Mouse (Mus musculus) ES-E14 (cell line): ENCODE data around the gene Disc1. TPM values are rescaled to one million over a fixed set of nuclear protein-coding genes. Genes with fewer than 3 reads are reported as not detected.

Source experiments
- DNase-seq: peaks from one replicate; pipeline ENCODE4 v3.0.0-alpha.2; 2013; ENCODE audit warnings: low read depth, low spot score
- H3K27ac ChIP-seq: 2 replicates; pipeline ENCODE4 v1.5.1; 2012; ENCODE audit warnings: low read depth, mild to moderate bottlenecking, low read length, moderate library complexity, mixed read lengths; ENCODE audit not compliant: poor library complexity, insufficient read depth, severe bottlenecking
- H3K36me3 ChIP-seq: 2 replicates; pipeline ENCODE4 v1.6.1; 2012; ENCODE audit warnings: mild to moderate bottlenecking, low read length, moderate library complexity, mixed read lengths; ENCODE audit not compliant: control insufficient read depth, poor library complexity, insufficient read depth, severe bottlenecking
- H3K4me1 ChIP-seq, 2 experiments: fragments of 150-350 bp in 1 of 2; sonication (generic) in 1 of 2; 2 replicates each; pipeline ENCODE4 v1.6.1; 2012; ENCODE audit warnings: low read length in 2 of 2, mild to moderate bottlenecking in 1 of 2, mixed read lengths in 1 of 2; ENCODE audit not compliant: control insufficient read depth in 2 of 2, insufficient read depth in 2 of 2, poor library complexity in 1 of 2
- H3K4me3 ChIP-seq, 2 experiments: fragments of 150-350 bp in 1 of 2; sonication (generic) in 1 of 2; 2 replicates each; pipeline ENCODE4 v1.5.1; 2012; ENCODE audit warnings: low read length in 2 of 2, low read depth in 1 of 2, mild to moderate bottlenecking in 1 of 2, mixed read lengths in 1 of 2; ENCODE audit not compliant: insufficient read depth in 1 of 2, poor library complexity in 1 of 2, severe bottlenecking in 1 of 2
- H3K9ac ChIP-seq: 2 replicates; pipeline ENCODE4 v1.6.1; 2012; ENCODE audit warnings: low read depth, mild to moderate bottlenecking, low read length, mixed read lengths; ENCODE audit not compliant: poor library complexity, insufficient read depth, severe bottlenecking
- H3K9me3 ChIP-seq: fragments of 150-350 bp; sonication (generic); 2 replicates; pipeline ENCODE4 v1.6.1; 2012; ENCODE audit warnings: low read depth, mild to moderate bottlenecking, low read length; ENCODE audit not compliant: control insufficient read depth, insufficient read depth
- CHD2 ChIP-seq: IDR thresholded peaks from 2 replicates; pipeline ENCODE4 v1.6.1; 2014; ENCODE audit warnings: mild to moderate bottlenecking, low read depth, low read length, inconsistent platforms
- HCFC1 ChIP-seq: IDR thresholded peaks from 2 replicates; pipeline ENCODE4 v1.6.1; 2012; ENCODE audit warnings: low read length, inconsistent platforms, borderline replicate concordance; ENCODE audit not compliant: insufficient read depth
- MAFK ChIP-seq: IDR thresholded peaks from 2 replicates; pipeline ENCODE4 v1.6.1; 2014; ENCODE audit warnings: mild to moderate bottlenecking, low read depth, low read length, inconsistent platforms; ENCODE audit not compliant: insufficient read depth
- ZC3H11A ChIP-seq: IDR thresholded peaks from 2 replicates; pipeline ENCODE4 v1.6.1; 2012; ENCODE audit warnings: low read depth, mild to moderate bottlenecking, inconsistent platforms, low read length, borderline replicate concordance
- ZNF384 ChIP-seq: IDR thresholded peaks from 2 replicates; pipeline ENCODE4 v1.6.1; 2012; ENCODE audit warnings: low read depth, low read length, inconsistent platforms
- in situ Hi-C, 2 experiments: fragments of 600-800 bp; cut with MboI; formaldehyde crosslinking; loops; one replicate each; pipeline ENCODE4 v1.15.1; 2025; ENCODE audit warnings: low sequenced_read_pairs in 2 of 2, inconsistent platforms in 1 of 2; ENCODE audit not compliant: unreplicated experiment in 2 of 2
- total RNA-seq: library from RNA; depleted of rRNA; stranded (reverse); fragments of 300-350 nt; gene quantifications from 2 replicates; pipeline ENCODE4 v1.2.3, GENCODE M21; 2012

The Disc1 gene
- total RNA-seq, 1 experiment: 2.7 TPM

GRCm38 (mm10) chr8:125223031-125223753, 169.2 kb downstream of the Disc1 start:
- Histone ChIP-seq H3K4me3 (no peak overlapping the region), H3K27ac (no peak overlapping the region), H3K9ac (no peak overlapping the region), H3K9me3 (no peaks in the 10 kb centered on the region), H3K4me1 (no peaks in the 10 kb centered on the region), H3K36me3 (no peaks in the 10 kb centered on the region)
- no peak for TF ChIP-seq ZNF384
- no peak for TF ChIP-seq MAFK
- no peak for TF ChIP-seq HCFC1
- TF ChIP-seq CHD2: no peak
- TF ChIP-seq ZC3H11A: no peak
- DNase-seq: no peak
- in situ Hi-C loops: no loop called here

- H3K4me1 ChIP-seq: no peaks in the 10 kb centered on the region
- H3K9me3 ChIP-seq: no peaks in the 10 kb centered on the region
- 0 out of 4 replicates have a peak overlapping the region, but pooled peaks of 1 of the 2 experiments have one; percentile 17 for H3K4me3 ChIP-seq
- H3K9ac ChIP-seq: no peak overlapping the region
- no peak for DNase-seq
- H3K27ac ChIP-seq: no peak overlapping the region
- H3K36me3 ChIP-seq: no peaks in the 10 kb centered on the region
- in situ Hi-C loops: no loop called here
- TF ChIP-seq MAFK (no peak), HCFC1 (no peak), ZNF384 (no peak), ZC3H11A (no peak), CHD2 (no peak)
Measured at GRCm38 (mm10) chr8:125224271-125224699, 170.3 kb downstream of the Disc1 start.

- no peak overlapping the region for H3K27ac ChIP-seq
- no peaks in the 10 kb centered on the region for H3K4me1 ChIP-seq
- H3K9me3 ChIP-seq: no peaks in the 10 kb centered on the region
- no peak overlapping the region for H3K4me3 ChIP-seq
- TF ChIP-seq CHD2 (no peak), MAFK (no peak), ZNF384 (no peak), ZC3H11A (no peak)
- in situ Hi-C loops: no loop called here
- DNase-seq: no peak
- no peak overlapping the region for H3K9ac ChIP-seq
- no peaks in the 10 kb centered on the region for H3K36me3 ChIP-seq
Measured at GRCm38 (mm10) chr8:125225266-125225665, 171.3 kb downstream of the Disc1 start.

GRCm38 (mm10) chr8:125226989-125227624, 173.1 kb downstream of the Disc1 start:
- Histone ChIP-seq H3K4me3 (no peak overlapping the region), H3K27ac (no peak overlapping the region), H3K9ac (no peak overlapping the region), H3K36me3 (no peaks in the 10 kb centered on the region), H3K9me3 (no peaks in the 10 kb centered on the region), H3K4me1 (no peaks in the 10 kb centered on the region)
- no peak for TF ChIP-seq ZC3H11A
- TF ChIP-seq MAFK: no peak
- TF ChIP-seq ZNF384: no peak
- no peak for TF ChIP-seq HCFC1
- no peak for DNase-seq
- in situ Hi-C loops: no loop called here
